Mouse (Mus musculus) adrenal gland, postnatal 4 days (tissue): ENCODE measurements at regions not wholly inside any gene's neighbourhood (a gene's known extent, or its start where the extent isn't known, plus 50 kb on each side); places are given as distances from the start of the nearest gene placed in this dataset.

Source experiments
- DNase-seq, 2 experiments: peaks; one replicate each; pipeline ENCODE4 v3.0.0; 2021 to 2022; ENCODE audit warnings: low spot score in 2 of 2, mixed read lengths in 2 of 2

DNA sequence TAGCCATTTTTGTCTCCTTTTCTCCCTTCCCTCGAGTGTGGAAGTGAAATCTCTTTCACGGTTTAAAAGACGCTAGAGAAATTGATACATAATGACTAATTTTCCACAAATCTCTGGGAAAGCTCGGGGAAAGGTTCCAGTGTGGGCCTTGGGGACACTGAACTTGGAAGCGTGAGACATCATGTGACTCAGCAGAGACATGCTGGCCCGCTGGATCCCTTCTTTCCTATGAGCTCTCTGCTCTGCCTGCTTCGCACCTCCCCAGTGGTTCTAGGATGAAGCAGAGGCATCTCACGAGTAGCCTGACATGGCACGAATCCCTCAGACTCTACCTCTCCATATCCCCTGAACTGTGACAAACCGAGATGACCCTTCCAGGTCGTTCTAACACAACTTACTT, 206.2 kb downstream of the Rnd3 start:
- no peak for DNase-seq

DNA sequence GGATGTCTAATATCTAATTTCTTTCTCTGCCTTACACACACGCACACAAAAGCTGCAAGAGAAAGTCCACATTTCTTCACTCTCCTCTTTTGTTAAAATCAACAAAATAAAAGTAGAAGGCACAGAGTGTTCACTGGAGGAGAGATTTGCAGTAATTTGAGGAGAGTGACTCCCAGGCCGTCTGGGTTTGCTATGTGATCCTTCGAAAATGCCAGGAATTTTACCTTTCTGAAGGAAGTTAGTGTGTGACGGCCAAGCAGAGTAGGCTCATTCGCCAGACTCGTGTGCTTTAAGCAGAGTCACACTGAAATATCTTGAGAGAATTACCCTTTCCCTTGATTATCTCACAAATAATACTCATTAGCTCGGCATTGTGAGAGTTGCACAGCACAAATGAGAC, 216.0 kb downstream of the Rnd3 start:
- DNase-seq = no peak

DNA sequence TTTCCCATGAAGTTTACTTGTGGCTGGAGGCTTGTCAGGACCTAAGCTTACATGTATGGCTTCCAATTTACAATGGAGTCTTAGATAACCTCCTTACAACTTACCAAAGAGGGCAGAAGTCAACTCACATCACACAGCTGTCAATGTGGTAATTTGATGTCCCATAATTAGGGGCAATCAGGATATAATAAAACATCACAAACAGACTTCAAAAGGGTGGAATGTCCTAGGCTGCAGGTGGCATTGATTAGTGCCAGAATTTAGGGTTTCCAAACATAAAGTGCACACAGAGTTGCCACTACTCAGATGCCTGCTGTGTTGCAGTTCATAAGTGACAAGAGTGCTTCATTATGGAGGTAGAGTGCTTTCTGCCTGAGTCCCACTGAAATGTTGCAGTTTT, 227.9 kb downstream of the Rnd3 start:
- DNase-seq = no peak

DNA sequence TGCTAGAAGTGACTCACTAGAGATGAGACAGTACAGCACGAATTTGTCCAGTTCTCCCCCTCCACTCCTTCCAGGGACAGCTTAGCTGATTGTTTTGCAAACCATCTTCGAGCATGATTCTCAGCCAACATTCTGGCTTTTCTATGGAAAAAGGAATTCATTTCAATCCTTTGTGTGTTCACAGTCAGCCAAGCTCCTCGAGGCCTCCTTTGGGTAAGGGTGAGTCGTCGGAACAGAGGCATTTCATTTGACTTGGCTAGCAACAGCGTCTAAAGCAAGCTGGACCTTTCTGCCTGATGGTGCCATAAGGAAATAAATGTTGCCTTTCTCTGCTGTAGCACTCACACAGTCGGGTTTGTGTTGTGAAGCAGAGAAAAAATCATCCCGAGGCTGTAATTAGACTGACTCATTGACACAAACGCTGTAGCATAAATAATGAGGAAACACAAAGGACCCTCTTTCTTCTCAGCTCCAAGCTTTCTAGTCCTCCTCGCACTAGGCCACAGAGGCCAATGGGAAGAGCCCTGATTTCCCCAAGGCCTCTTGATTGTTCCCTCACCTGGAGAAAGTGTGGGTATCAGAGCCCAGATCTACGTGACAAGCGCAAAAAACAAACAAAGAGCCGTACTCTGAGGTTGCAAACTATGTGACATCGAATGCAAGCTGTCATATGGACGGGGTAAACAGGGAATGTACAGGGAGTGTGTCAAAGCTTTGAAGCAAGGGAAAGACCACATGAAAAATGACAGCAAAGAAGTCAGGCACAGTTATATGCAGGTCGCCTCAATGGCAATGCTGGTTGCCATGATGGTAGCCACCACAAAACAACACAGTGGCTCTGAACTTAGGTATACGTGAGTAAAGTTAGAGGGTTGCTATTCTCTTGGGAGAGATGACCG, 232.3 kb downstream of the Rnd3 start:
- DNase-seq = no peak

DNA sequence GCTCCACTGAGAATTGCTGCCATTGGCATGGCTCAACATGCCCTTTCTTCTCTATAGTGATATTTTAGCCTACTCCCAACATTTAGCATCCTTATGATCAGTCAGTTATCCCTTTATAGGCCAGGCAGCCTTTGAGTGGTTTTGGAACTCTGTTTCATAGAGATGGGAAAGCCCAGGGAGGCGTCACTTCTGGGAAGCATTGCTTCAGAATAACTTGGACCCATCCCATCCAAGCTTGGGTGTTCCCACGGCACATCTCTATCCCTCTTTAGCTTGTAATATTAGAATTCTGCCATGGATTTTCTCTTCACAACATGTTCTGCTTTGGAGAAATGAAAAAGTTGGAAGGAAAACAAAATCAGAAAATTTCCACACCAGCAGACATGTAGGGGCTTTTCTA, 233.8 kb downstream of the Rnd3 start:
- no peak for DNase-seq

DNA sequence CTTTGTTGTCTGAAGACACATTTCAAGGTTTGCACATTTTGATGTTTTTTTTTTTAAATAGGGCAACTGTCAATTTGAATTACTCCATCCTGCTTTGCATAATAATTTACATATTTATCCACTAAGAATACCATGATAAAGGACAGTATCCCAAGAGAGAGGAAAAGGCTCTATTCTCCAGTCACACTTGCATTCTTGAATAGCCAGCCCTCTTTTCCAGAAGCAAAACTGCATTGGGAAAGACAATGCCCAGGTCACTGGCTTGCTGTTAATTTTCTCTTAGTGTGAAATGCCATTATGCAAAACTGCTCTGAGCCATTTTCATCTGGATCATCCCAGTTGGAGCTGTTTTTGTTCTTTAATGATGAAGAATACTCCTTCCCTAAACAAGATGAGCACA, 234.7 kb downstream of the Rnd3 start:
- DNase-seq = no peak

DNA sequence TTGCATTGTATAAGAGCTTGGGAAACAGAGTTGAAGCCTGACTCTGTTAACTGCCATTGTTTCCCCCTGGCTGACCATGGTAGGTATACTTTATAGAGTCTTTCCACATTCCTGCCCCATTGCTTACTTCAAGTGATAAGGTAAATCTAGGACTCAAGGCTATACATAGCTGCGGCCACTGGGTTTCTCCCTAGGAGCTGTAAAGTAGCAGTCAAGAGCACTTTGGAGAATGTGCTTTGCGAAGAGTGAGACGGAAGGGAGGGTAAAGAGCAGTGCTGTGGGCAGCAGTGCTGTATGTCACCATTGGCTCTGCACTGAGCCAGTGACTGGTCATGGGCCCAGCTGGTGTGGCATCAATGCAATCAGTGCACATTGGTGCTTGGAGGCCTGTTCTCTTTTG, 240.1 kb downstream of the Rnd3 start:
- no peak for DNase-seq

DNA sequence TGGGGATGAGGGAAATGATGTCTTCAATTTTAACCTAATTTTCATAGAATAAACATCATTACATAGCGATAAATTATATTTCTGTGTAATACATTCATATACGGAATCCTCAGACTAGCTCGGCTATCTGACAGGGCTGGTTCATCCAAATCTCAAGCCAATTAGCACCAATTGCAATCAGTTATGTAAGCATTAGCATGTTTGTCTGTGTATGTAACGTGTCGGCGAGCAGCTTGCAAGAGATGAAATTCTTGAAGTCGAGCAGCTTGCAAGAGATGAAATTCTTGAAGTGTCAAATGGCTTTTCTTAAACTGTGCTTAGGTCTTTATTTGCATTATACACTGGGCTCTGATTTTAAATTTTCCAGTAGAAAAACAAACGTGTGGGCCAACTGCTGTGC, 246.2 kb downstream of the Rnd3 start:
- no peak for DNase-seq

DNA sequence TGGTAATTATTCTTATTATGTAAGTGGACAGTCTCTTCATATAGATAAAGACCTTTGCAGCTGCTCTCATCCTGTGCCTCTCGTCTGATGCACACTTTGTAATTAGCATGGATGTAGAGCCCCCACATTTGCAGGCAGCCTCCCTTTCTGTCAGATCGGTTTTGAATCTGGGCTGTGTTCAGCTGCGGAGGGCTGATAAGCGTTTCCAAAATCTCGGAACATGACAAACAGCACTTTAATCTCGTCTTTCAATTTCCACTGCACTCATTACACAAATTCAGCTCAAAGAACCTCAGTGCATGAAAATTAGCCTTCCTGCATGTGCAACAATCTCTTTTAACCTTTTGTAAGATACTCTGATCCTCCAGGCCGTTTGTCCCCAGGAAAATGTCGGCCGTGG, 246.7 kb downstream of the Rnd3 start:
- DNase-seq = no peak

DNA sequence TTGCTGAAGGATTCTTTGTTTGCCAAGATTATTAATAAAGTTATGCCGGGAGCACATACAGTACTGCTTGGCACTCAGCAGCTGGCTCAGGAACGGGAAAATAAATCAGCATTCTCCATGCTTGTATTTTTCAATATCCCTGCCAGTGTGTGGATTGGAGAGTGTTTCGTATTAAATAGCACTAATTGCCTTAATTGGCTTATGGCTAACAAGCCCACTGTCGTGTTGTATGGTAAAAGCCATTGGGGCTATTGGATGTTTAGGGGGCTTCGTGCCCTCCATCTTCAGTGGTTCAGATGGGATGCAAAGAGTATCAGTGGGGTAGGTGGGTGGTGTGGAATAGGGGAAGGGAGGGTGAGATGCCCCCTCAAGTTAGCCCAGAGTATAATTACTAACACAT, 259.9 kb downstream of the Rnd3 start:
- DNase-seq = no peak

DNA sequence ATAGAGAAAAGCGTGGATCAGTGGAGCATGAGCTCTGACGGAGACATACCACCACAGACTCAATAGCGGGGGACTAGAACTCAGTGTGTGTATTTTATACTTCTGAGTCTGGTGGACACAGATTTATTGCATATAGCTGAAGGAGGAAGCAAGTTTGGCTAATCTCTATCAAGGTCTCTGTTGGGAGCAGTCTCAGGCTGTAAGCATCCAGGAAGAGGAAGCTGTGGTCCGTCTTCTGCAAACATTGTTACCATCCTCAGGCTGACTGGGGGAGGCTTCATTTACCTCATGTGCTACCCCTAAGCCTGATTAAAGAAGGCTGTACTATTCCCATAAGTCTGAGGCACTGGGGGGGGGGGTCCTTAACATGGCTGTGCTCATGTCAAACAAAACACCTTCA, 261.0 kb downstream of the Rnd3 start:
- no peak for DNase-seq

DNA sequence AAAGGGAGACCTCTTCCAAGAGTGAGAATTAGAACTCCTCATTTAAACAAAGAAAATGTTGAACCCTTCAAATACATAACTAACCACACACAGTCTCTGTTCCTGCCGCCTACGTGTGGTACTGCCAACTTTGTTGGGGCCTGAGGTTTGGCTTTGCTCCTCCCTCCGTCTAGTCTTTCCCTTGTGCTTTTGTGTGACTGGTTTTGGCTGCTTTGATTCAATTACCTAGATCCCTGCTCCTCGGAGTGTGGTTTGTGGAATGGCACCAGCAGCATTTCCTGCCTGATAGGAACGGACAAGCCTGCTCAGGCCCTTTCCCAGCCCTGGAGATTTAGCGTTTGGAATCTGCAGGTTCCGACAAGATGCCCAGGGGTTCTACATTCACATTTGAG, 263.0 kb downstream of the Rnd3 start:
- DNase-seq = no peak

DNA sequence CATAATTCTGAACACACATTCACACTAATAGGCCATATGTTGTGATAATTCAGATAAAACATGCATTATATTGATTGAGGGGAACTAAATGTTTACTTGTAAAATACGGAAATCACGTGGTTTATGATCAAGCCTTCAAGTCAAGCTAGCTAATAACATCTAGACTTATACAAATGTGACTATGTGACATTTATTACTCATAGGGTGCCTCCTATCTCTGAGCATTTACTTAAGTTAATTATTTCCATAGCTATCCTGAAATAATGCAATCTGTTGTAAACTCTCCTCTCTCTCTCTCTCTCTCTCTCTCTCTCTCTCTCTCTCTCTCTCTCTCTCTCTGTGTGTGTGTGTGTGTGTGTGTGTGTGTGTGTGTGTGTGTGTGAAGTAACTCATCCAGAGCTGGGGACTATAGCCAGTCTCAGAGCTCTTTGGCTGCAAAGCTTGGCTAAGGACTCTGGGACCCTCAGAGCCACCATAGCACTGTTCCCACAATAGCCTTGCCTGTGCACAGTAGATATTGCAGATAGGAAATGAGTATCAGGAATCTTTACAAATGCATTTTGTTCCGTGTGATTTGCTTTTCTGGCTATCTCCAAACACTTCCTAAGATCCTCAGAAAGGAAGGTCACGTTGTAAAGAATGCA, 263.5 kb downstream of the Rnd3 start:
- DNase-seq = no peak

DNA sequence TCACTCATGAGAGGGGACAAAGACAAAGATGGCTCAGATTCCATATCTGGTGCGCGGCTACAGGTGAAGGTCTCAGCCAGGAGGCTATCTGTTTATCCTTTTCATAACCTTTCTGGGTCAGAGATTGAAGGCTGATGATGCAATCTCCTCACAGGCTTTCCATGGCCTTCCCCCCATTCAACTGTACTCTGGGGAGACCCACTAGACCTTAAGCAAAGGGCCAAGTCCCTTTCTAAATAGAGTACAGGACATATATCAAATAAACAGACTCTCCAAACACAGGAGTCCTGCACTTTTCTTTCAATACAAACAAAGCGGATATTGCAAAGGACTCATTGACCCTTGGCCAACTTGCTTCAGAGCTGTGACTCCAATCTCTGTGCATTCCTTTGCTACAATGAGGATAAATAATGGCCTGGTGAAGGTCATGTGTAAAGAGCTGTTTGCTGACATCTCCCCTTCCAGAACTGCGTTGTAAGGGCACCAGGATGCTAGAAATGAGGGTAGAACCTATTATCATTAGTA, 267.3 kb downstream of the Rnd3 start:
- no peak for DNase-seq

DNA sequence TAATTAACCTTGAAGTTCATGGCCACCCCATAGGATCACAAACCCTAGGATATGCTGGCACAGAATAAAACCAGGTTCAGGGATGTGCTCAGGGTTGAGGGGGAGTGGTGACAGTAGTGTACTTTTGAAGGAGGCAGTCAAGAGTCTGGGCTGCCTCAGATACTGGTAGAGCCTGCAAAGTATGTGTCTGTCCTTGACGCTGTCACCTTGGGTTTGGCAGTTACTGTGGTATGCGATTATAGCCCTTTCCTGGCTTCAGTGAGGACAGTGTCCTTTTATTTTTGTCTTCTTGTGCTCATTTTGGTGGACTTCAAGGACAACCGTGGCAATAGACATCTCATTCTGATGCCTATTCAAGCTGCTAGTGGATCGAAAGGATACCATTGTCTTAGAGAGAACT, 268.1 kb downstream of the Rnd3 start:
- no peak for DNase-seq

DNA sequence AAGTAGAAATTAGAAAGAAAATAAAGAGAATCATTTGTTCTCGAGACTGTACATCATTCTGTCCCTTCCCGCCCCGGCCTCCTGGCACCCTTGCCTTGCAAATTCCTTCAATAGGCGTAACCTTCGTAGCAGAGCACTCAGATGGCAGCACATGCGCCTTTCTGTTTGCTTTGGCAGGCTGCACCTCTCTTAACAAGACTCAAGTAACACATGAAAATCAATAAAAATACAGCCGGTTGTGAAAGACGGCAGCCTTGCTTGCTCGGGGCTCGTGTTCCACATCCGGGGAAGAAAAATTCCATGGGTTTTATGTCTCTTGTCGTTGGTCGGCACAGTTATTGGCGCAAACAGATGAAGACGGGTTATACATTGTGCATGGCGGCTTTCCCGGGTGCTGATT, 271.2 kb downstream of the Rnd3 start:
- no peak for DNase-seq

DNA sequence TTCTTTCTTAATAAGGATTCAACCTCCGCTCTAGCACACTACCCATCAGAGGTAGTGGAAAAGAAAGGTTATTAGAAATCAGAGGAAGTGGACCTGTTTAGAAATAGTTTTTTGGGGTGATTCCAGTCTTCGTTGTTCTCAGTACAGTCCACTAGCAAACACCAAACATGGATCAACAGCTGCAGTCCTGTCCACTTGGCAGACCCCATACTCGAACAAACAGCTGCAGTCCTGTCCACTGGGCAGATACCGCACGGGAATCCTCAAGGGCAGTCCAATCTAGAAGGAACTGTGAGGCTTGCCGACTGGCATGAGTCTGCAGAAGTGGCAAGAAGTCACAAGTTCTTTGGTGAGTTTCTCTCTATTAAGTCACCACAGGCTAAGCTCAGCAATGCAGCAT, 273.8 kb downstream of the Rnd3 start:
- no peak for DNase-seq

DNA sequence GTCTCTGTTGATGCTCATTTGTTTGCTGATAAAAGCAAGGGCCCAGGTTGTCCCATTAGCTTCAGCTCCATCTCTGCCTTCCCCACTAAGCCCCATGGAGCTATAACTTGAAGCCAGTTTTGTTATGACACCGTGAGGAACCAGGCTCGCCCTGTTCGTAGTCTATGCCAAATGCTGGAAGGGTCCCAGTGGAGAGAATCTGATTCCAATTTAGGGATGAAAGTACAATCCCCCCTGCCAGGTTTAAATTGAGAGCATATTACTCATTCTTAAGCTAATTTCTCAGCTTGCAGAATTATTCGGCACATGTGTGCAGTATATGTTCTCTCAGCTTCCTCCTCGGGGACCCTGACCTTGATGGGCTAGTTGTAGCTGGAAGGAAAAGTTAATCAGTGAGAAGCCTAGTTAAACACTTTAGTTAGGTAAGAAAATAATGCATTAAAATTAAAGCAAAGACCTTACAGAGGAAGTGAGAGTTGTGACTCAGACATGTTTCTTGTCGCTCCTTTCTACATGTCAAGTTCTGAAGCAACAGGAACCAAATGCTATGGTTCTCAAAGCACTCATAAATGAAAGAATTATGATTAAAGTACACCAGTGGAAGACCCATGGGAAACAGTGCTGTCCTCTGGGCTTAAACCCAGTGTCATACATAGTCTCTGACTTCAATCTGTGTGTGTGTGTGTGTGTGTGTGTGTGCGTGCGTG, 295.2 kb downstream of the Rnd3 start:
- DNase-seq = no peak

DNA sequence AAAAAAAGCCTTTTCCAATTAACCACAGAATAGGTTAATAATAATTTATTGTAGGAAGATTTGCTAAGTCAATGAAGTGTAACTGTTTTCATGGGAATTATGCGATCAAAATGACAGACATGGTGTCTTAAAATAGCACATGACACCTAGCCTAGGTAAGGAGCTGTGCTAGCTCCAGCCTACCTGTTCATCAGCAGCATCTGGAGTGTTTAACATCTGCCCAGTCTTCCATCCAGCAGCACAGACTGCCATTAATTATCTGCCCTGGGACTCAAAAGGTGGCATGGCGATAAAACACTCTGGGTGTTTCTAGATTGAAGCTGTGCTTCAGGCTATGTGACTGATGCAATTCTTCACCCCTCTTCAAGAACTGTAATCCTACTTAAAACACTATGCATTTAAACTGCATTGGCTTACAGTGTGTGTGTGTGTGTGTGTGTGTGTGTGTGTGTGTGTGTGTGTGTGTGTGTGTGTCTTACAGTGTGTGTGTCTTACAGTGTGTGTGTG, 296.4 kb downstream of the Rnd3 start:
- DNase-seq = no peak

DNA sequence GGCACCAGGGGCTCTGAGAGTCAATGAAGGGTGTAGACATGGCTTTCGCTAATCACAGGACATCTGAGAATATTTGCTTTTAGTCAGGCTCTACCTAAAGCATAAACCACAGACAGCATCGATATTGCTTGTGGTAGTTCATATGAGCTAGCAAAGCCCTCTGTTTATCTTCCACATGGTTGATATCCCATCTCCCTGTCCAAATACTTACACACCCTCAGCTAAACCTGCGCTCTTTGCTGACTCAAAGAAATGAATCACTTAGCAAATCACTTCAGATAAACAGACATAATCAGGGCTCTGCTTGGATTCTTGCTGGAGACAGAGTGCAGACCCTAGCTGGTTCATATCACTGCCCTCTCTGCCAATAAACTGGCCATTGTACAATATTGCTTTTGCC, 298.8 kb downstream of the Rnd3 start:
- no peak for DNase-seq

DNA sequence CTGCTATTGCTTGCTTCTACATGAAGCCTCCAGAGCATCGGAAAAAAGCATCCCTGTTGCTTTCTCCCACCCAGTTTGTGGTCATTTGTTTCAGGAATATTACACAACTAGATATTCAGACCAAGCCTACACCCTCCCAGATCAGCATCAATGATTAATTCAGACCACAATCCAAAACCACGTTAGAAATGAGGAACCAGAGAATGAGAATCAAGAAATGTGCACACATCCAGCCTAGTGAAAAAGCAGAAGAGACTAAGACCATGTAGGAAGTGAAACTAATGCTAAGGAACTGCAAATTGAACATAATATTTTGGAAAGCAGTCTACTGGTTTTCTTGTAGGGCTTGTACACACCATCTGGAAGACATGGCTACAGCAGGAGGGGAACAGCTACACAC, 307.0 kb downstream of the Rnd3 start:
- DNase-seq = no peak
